Mouse (Mus musculus): ENCODE data around the gene Ccdc171. TPM values are rescaled to one million over a fixed set of nuclear protein-coding genes. Genes with fewer than 3 reads are reported as not detected.

Ccdc171 gene
- total and polyA plus RNA-seq, 3 experiments: 0.45 to 1.2 (median 0.94) TPM

- TF ChIP-seq EP300 (IDR thresholded peaks at IDR 0.05; ENCODE audit: insufficient read depth, low read depth, low read length) (no peak), POLR2A (IDR thresholded peaks at IDR 0.05; ENCODE audit: insufficient read depth, low read depth, low read length) (no peak), CTCF (IDR thresholded peaks at IDR 0.05) (no peak)
- no peaks in the 10 kb centered on the region for H3K27me3 ChIP-seq (ENCODE audit: control insufficient read depth, insufficient read depth, low read length)
- H3K79me2 ChIP-seq (replicated peaks; ENCODE audit: control insufficient read depth, insufficient read depth, low read length): no peaks in the 10 kb centered on the region
- no peaks in the 10 kb centered on the region for H3K36me3 ChIP-seq (ENCODE audit: control insufficient read depth, insufficient read depth, low read length)
- DNase-seq: no peak
- no peak overlapping the region for H3K27ac ChIP-seq
- intact Hi-C loops (cut with DNase I): no loop called here
- WGBS: 91% methylated on average over 4 of the region's 4 CpGs
- no peak overlapping the region for H3K4me3 ChIP-seq
- no peaks in the 10 kb centered on the region for H3K4me1 ChIP-seq (ENCODE audit: control insufficient read depth, insufficient read depth, low read length)
- H3K9ac ChIP-seq (ENCODE audit: low read depth, low read length): no peak overlapping the region
Measured at GRCm38 (mm10) chr4:83829718-83830459, 304.5 kb downstream of the Ccdc171 start.

- no peak for TF ChIP-seq EP300 (IDR thresholded peaks at IDR 0.05; ENCODE audit: insufficient read depth, low read depth, low read length)
- TF ChIP-seq POLR2A (IDR thresholded peaks at IDR 0.05; ENCODE audit: insufficient read depth, low read depth, low read length): no peak
- no peak for TF ChIP-seq CTCF (IDR thresholded peaks at IDR 0.05)
- H3K27ac ChIP-seq: no peak overlapping the region
- peak; percentile 23 to 36 for DNase-seq
- H3K36me3 ChIP-seq (ENCODE audit: control insufficient read depth, insufficient read depth, low read length): no peaks in the 10 kb centered on the region
- H3K79me2 ChIP-seq (replicated peaks; ENCODE audit: control insufficient read depth, insufficient read depth, low read length): no peaks in the 10 kb centered on the region
- H3K4me1 ChIP-seq (ENCODE audit: control insufficient read depth, insufficient read depth, low read length): no peaks in the 10 kb centered on the region
- WGBS: 43% methylated on average over 13 of the region's 13 CpGs
- no peak overlapping the region for H3K9ac ChIP-seq (ENCODE audit: low read depth, low read length)
- H3K27me3 ChIP-seq (ENCODE audit: control insufficient read depth, insufficient read depth, low read length): no peaks in the 10 kb centered on the region
- intact Hi-C loops (cut with DNase I): no loop called here
- no peak overlapping the region for H3K4me3 ChIP-seq
Measured at GRCm38 (mm10) chr4:83830891-83831880, 305.8 kb downstream of the Ccdc171 start.

- WGBS: 60% methylated on average over 2 of the region's 2 CpGs
- no peaks in the 10 kb centered on the region for H3K4me1 ChIP-seq (ENCODE audit: control insufficient read depth, insufficient read depth, low read length)
- intact Hi-C loops (cut with DNase I): no loop called here
- H3K27ac ChIP-seq: no peak overlapping the region
- no peak overlapping the region for H3K4me3 ChIP-seq
- H3K27me3 ChIP-seq (ENCODE audit: control insufficient read depth, insufficient read depth, low read length): no peaks in the 10 kb centered on the region
- TF ChIP-seq EP300 (IDR thresholded peaks at IDR 0.05; ENCODE audit: insufficient read depth, low read depth, low read length): no peak
- TF ChIP-seq POLR2A (IDR thresholded peaks at IDR 0.05; ENCODE audit: insufficient read depth, low read depth, low read length): no peak
- TF ChIP-seq CTCF (IDR thresholded peaks at IDR 0.05): no peak
- H3K9ac ChIP-seq (ENCODE audit: low read depth, low read length): no peak overlapping the region
- H3K36me3 ChIP-seq (ENCODE audit: control insufficient read depth, insufficient read depth, low read length): no peaks in the 10 kb centered on the region
- no peaks in the 10 kb centered on the region for H3K79me2 ChIP-seq (replicated peaks; ENCODE audit: control insufficient read depth, insufficient read depth, low read length)
- no peak for DNase-seq
Measured at GRCm38 (mm10) chr4:83839077-83839476, 313.7 kb downstream of the Ccdc171 start.

GRCm38 (mm10) chr4:83846304-83846703 is 321.0 kb downstream of the Ccdc171 start:
- no peak overlapping the region for H3K27ac ChIP-seq
- no peaks in the 10 kb centered on the region for H3K79me2 ChIP-seq (replicated peaks; ENCODE audit: control insufficient read depth, insufficient read depth, low read length)
- TF ChIP-seq EP300 (IDR thresholded peaks at IDR 0.05; ENCODE audit: insufficient read depth, low read depth, low read length): no peak
- no peaks in the 10 kb centered on the region for H3K4me1 ChIP-seq (ENCODE audit: control insufficient read depth, insufficient read depth, low read length)
- no peak overlapping the region for H3K9ac ChIP-seq (ENCODE audit: low read depth, low read length)
- DNase-seq: no peak
- H3K4me3 ChIP-seq: no peak overlapping the region
- WGBS: 79% methylated on average over 7 of the region's 7 CpGs
- no peaks in the 10 kb centered on the region for H3K27me3 ChIP-seq (ENCODE audit: control insufficient read depth, insufficient read depth, low read length)
- no peaks in the 10 kb centered on the region for H3K36me3 ChIP-seq (ENCODE audit: control insufficient read depth, insufficient read depth, low read length)
- intact Hi-C loops (cut with DNase I): no loop called here

- Histone ChIP-seq H3K79me2 (replicated peaks; ENCODE audit: control insufficient read depth, insufficient read depth, low read length) (no peaks in the 10 kb centered on the region), H3K4me1 (ENCODE audit: control insufficient read depth, insufficient read depth, low read length) (no peaks in the 10 kb centered on the region), H3K36me3 (ENCODE audit: control insufficient read depth, insufficient read depth, low read length) (no peaks in the 10 kb centered on the region), H3K4me3 (no peak overlapping the region), H3K27me3 (ENCODE audit: control insufficient read depth, insufficient read depth, low read length) (no peaks in the 10 kb centered on the region), H3K27ac (no peak overlapping the region), H3K9ac (ENCODE audit: low read depth, low read length) (no peak overlapping the region)
- intact Hi-C loops (cut with DNase I): no loop called here
- 87% methylated on average over 5 of the region's 5 CpGs for WGBS
- TF ChIP-seq POLR2A (IDR thresholded peaks at IDR 0.05; ENCODE audit: insufficient read depth, low read depth, low read length) (no peak), EP300 (IDR thresholded peaks at IDR 0.05; ENCODE audit: insufficient read depth, low read depth, low read length) (no peak), CTCF (IDR thresholded peaks at IDR 0.05) (no peak)
- DNase-seq: no peak
Measured at GRCm38 (mm10) chr4:83853885-83854284, 328.5 kb downstream of the Ccdc171 start.

GRCm38 (mm10) chr4:83861706-83862105 is 336.4 kb downstream of the Ccdc171 start:
- DNase-seq: no peak
- no peak overlapping the region for H3K4me3 ChIP-seq
- TF ChIP-seq EP300 (IDR thresholded peaks at IDR 0.05; ENCODE audit: insufficient read depth, low read depth, low read length) (no peak), POLR2A (IDR thresholded peaks at IDR 0.05; ENCODE audit: insufficient read depth, low read depth, low read length) (no peak), CTCF (IDR thresholded peaks at IDR 0.05) (no peak)
- H3K27me3 ChIP-seq (ENCODE audit: control insufficient read depth, insufficient read depth, low read length): no peaks in the 10 kb centered on the region
- intact Hi-C loops (cut with DNase I): no loop called here
- no peaks in the 10 kb centered on the region for H3K79me2 ChIP-seq (replicated peaks; ENCODE audit: control insufficient read depth, insufficient read depth, low read length)
- H3K4me1 ChIP-seq (ENCODE audit: control insufficient read depth, insufficient read depth, low read length): no peaks in the 10 kb centered on the region; the same call in 1 of the 2 replicates
- H3K27ac ChIP-seq: no peak overlapping the region
- H3K9ac ChIP-seq (ENCODE audit: low read depth, low read length): no peak overlapping the region
- H3K36me3 ChIP-seq (ENCODE audit: control insufficient read depth, insufficient read depth, low read length): no peaks in the 10 kb centered on the region
- WGBS: 68% methylated on average over 3 of the region's 3 CpGs

All from heart, adult 2 months (tissue).